Comparison of ENCODE assay signal across 8 mouse cellular contexts in the genomic region with DNA sequence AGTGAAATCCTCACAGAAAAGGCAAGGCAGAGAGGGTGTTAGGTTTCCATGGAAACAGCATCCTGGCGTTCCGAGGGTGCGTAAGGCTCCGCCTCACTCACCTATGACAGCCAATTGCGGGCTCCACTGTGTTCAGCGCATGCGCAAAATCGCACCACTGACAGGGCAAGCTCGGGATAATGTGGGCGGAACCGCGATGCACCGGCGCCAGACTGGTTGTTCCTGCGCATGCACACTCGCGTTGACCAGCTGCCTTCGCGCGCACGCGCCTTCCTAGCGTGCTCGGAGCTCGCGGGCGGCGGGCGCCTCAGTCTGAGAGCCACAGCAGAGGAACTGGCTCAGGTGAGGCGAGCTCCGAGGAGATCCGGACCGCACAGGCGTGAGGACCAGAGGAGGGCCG. TPM values are rescaled to one million over a fixed set of nuclear protein-coding genes. Genes with fewer than 3 reads are reported as not detected.
DNase-seq lines count a peak whose midpoint lies in the region; ATAC-seq and TF ChIP-seq lines count a peak whose summit lies in the region.

A gene (plus strand): TSS at position 200 of the 400 bp plus-strand sequence.

- under 1% methylated on average over 34 of the region's 35 CpGs for WGBS in hindbrain, postnatal 0 days

- no peaks in the 10 kb centered on the region for H3K27me3 ChIP-seq in hindbrain, postnatal 0 days (ENCODE audit: insufficient read depth, low read length)

- TF ChIP-seq CTCF in gastrocnemius, adult 2 months (IDR thresholded peaks at IDR 0.05) = no peak
- TF ChIP-seq CTCF in hindbrain, postnatal 0 days (IDR thresholded peaks at IDR 0.05; ENCODE audit: low read depth) = 0 out of 2 replicates have a peak, but pooled peaks have one; percentile 9
- TF ChIP-seq CTCF in left cerebral cortex, adult 2 months (IDR thresholded peaks at IDR 0.05) = no peak

- H3K4me2 ChIP-seq in hindbrain, postnatal 0 days (ENCODE audit: low read depth, low read length) = peak within 1 kb of the TSS; percentile 86

- ATAC-seq in common myeloid progenitor, adult 5-6 weeks (replicated peaks; ENCODE audit: low read depth, poor library complexity, severe bottlenecking) = peak; percentile 97
- ATAC-seq in hindbrain, postnatal 0 days = peak; percentile 98
- peak; percentile 95 for ATAC-seq in megakaryocyte, adult 5-6 weeks (ENCODE audit: poor library complexity, severe bottlenecking)

- peak; percentile 100 for DNase-seq in ZHBTc4 (ENCODE audit: low read depth, low spot score)
- peak; percentile 99 for DNase-seq in gastrocnemius, adult 2 months
- peak; percentile 100 for DNase-seq in hindbrain, postnatal 0 days (ENCODE audit: low spot score)
- DNase-seq in left cerebral cortex, adult 2 months (ENCODE audit: extremely low spot score in 1 of 2, low spot score in 2 of 2) = peak; percentile 95 to 98
- DNase-seq in right cerebral cortex, adult 2 months (ENCODE audit: low spot score in 2 of 2) = peak; percentile 98
- DNase-seq in urinary bladder, postnatal 14 days (ENCODE audit: low spot score) = peak; percentile 98

- intact Hi-C loops in gastrocnemius, adult 2 months (cut with DNase I) = no loop called here
- intact Hi-C loops in left cerebral cortex, adult 2 months (cut with DNase I) = no loop called here

- H3K9me3 ChIP-seq in hindbrain, postnatal 0 days (ENCODE audit: low read length) = no peaks in the 10 kb centered on the region

- peaks cover 6% of the 10 kb centered on the region for H3K4me1 ChIP-seq in hindbrain, postnatal 0 days (ENCODE audit: insufficient read depth, low read length)

- peak within 1 kb of the TSS; percentile 93 for H3K27ac ChIP-seq in gastrocnemius, adult 2 months
- peak within 1 kb of the TSS; percentile 59 for H3K27ac ChIP-seq in hindbrain, postnatal 0 days
- peak within 1 kb of the TSS; percentile 90 for H3K27ac ChIP-seq in left cerebral cortex, adult 2 months

- H3K4me3 ChIP-seq in gastrocnemius, adult 2 months = peak within 1 kb of the TSS; percentile 94
- peak within 1 kb of the TSS; percentile 85 for H3K4me3 ChIP-seq in hindbrain, postnatal 0 days (ENCODE audit: low read length)
- H3K4me3 ChIP-seq in left cerebral cortex, adult 2 months = peak within 1 kb of the TSS; percentile 67

- H3K36me3 ChIP-seq in hindbrain, postnatal 0 days (ENCODE audit: insufficient read depth, low read length) = peaks cover 12% of the 10 kb centered on the region

- peak within 1 kb of the TSS; percentile 80 for H3K9ac ChIP-seq in hindbrain, postnatal 0 days (replicated peaks; ENCODE audit: low read length)

RNA-seq across cellular contexts. Expression of the gene that starts here (rescaled TPM):
- total RNA-seq in common myeloid progenitor, adult 5-6 weeks (2017) = 18.6 and 25.9 TPM in 2 replicates
- total RNA-seq in gastrocnemius, adult 2 months (2021) = 10 to 100 TPM; 25.1 to 25.9 TPM
- total RNA-seq in hindbrain, postnatal 0 days (2014; rRNA removed) = 73.5 and 79.1 TPM in 2 replicates
- polyA plus RNA-seq in hindbrain, postnatal 0 days (2015; fragmentation: Nextera tagmentation; extraction: Ambion mirVana) = 36.4 and 36.9 TPM in 2 replicates
- total RNA-seq in left cerebral cortex, adult 2 months (2021) = 10 to 100 TPM; 51.0 to 51.1 TPM
- 0.82 and 1.5 TPM in 2 replicates for total RNA-seq in megakaryocyte, adult 5-6 weeks (2015)
- 3.4 and 4.3 TPM in 2 replicates for total RNA-seq in megakaryocyte, adult 5-6 weeks (2017)

Comparison
In these comparisons a context has a peak if more than half of its experiments do, and no peak if none do; other contexts are left out.
1. Peak in every context shown above with its lines: DNase-seq, ATAC-seq, H3K4me3 ChIP-seq and H3K27ac ChIP-seq.